Mouse (Mus musculus) intestine, postnatal 0 days (tissue): Measurements from ENCODE around the gene Zbtb7b. TPM values are rescaled to one million over a fixed set of nuclear protein-coding genes. Genes with fewer than 3 reads are reported as not detected.
"Not testable (repeated sequence)": the region's sequence is repeated elsewhere in the genome, so short reads cannot be mapped to it uniquely, and the experiment has no call there.

ENCODE experiments used
- ATAC-seq: fragments of 200-750 bp; cut with Nextera tagmentation; 2 replicates; pipeline ENCODE4 v1.8.0; 2017; ENCODE audit warnings: mild to moderate bottlenecking, moderate TSS enrichment, moderate library complexity
- H3K27ac ChIP-seq: fragments of 300-500 bp; sonication (generic); 2 replicates; pipeline ENCODE4 v1.5.1; 2014; ENCODE audit warnings: mild to moderate bottlenecking, low read depth, low read length, moderate library complexity
- H3K27me3 ChIP-seq: fragments of 300-500 bp; sonication (generic); replicated peaks from 2 replicates; pipeline ENCODE4 v1.6.1; 2014; ENCODE audit warnings: low read length, mixed read lengths; ENCODE audit not compliant: control insufficient read depth, insufficient read depth
- H3K36me3 ChIP-seq: fragments of 300-500 bp; sonication (generic); 2 replicates; pipeline ENCODE4 v1.6.1; 2014; ENCODE audit warnings: mild to moderate bottlenecking, moderate library complexity; ENCODE audit not compliant: control insufficient read depth, insufficient read depth
- H3K4me1 ChIP-seq: fragments of 300-500 bp; sonication (generic); replicated peaks from 2 replicates; pipeline ENCODE4 v1.6.1; 2014; ENCODE audit warnings: antibody characterized with exemption, low read length, mixed read lengths; ENCODE audit not compliant: control insufficient read depth, insufficient read depth
- H3K4me2 ChIP-seq: fragments of 300-500 bp; sonication (generic); replicated peaks from 2 replicates; pipeline ENCODE4 v1.6.1; 2014; ENCODE audit warnings: low read depth, mild to moderate bottlenecking, moderate library complexity
- H3K4me3 ChIP-seq: fragments of 300-500 bp; sonication (generic); 2 replicates; pipeline ENCODE4 v1.5.1; 2014; ENCODE audit warnings: low read depth, low read length
- H3K9ac ChIP-seq: fragments of 300-500 bp; sonication (generic); 2 replicates; pipeline ENCODE4 v1.6.1; 2014; ENCODE audit warnings: mild to moderate bottlenecking, low read depth, low read length
- H3K9me3 ChIP-seq: fragments of 300-500 bp; sonication (generic); 2 replicates; pipeline ENCODE4 v1.6.1; 2016; ENCODE audit warnings: mixed run types; ENCODE audit not compliant: control insufficient read depth
- CTCF ChIP-seq: sonication (generic); IDR thresholded peaks from 2 replicates; pipeline ENCODE4 v1.5.1; 2016; ENCODE audit warnings: low read depth, mild to moderate bottlenecking, control low read depth, antibody characterized with exemption, moderate library complexity
- WGBS: fragments of 180-500 bp; shearing (Covaris S2); extraction: QIAGEN DNeasy Blood & Tissue Kit; methylation state at CpG from one replicate; pipeline ENCODE4 v1.1.7; 2014; 5-methylcytosine and 5-hydroxymethylcytosine counted together
- polyA plus RNA-seq: library from polyadenylated mRNA; unstranded; fragments of >200 nt; fragmentation: Nextera tagmentation; extraction: Ambion mirVana; gene quantifications from 2 replicates; pipeline ENCODE4 v1.2.1, GENCODE M21; 2015

The Zbtb7b gene
- polyA plus RNA-seq, 1 experiment from 2014 or later: 14.3 TPM

DNA sequence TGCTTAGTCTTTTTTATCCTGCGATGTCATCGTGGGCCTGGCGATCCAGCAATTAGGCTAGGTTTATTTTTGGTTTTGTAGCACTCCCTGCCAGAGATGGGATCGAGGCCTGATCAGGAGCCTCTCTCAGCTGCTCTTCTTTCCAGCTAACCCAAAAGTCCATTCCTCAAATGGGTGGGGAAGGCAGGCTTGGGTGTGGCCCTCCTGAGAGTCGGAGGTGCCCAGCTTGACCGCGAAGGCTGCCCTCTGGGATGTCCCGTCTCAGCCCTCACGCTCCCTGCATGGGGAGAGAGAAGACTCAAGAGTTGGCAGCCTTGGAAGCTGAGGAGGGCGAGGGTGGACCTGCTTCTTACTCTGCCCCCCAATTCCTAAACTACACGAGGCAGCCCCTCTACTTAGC, 40.0 kb upstream of the Zbtb7b start:
- no peak overlapping the region for H3K9ac ChIP-seq
- H3K27ac ChIP-seq: no peak overlapping the region
- H3K4me1 ChIP-seq: 0 out of 2 replicates have a peak, but pooled peaks cover 7% of the 10 kb centered on the region
- peaks cover 23% of the 10 kb centered on the region for H3K36me3 ChIP-seq
- no peak for TF ChIP-seq CTCF
- no peaks in the 10 kb centered on the region for H3K27me3 ChIP-seq
- H3K4me3 ChIP-seq: no peak overlapping the region
- 75% methylated on average over 11 of the region's 11 CpGs for WGBS
- no peak overlapping the region for H3K4me2 ChIP-seq
- H3K9me3 ChIP-seq: no peaks in the 10 kb centered on the region
- ATAC-seq: no peak

GRCm38 (mm10) chr3:89432606-89433005, 38.0 kb upstream of the Zbtb7b start:
- no peak overlapping the region for H3K4me3 ChIP-seq
- H3K4me1 ChIP-seq: 0 out of 2 replicates have a peak, but pooled peaks cover 7% of the 10 kb centered on the region
- H3K27me3 ChIP-seq: no peaks in the 10 kb centered on the region
- no peak overlapping the region for H3K9ac ChIP-seq
- H3K27ac ChIP-seq: no peak overlapping the region
- ATAC-seq: no peak
- 95% methylated on average over 8 of the region's 8 CpGs for WGBS
- no peak overlapping the region for H3K4me2 ChIP-seq
- no peak for TF ChIP-seq CTCF
- H3K9me3 ChIP-seq: no peaks in the 10 kb centered on the region
- H3K36me3 ChIP-seq: peaks cover 27% of the 10 kb centered on the region

GRCm38 (mm10) chr3:89430171-89431159, 35.9 kb upstream of the Zbtb7b start, which contains the start of gene Pygo2:
TSS of gene Pygo2 (plus strand) at chr3:89430214.
- ATAC-seq: peak; percentile 97
- H3K27ac ChIP-seq: peak within 1 kb of the TSS; percentile 71
- H3K9me3 ChIP-seq: no peaks in the 10 kb centered on the region
- H3K36me3 ChIP-seq: peaks cover 42% of the 10 kb centered on the region
- H3K9ac ChIP-seq: peak within 1 kb of the TSS; percentile 91
- no peaks in the 10 kb centered on the region for H3K27me3 ChIP-seq
- TF ChIP-seq CTCF: no peak
- peak within 1 kb of the TSS; percentile 91 for H3K4me2 ChIP-seq
- H3K4me1 ChIP-seq: 0 out of 2 replicates have a peak, but pooled peaks cover 7% of the 10 kb centered on the region
- peak within 1 kb of the TSS; percentile 94 for H3K4me3 ChIP-seq
- 2% methylated on average over 65 of the region's 68 CpGs for WGBS

DNA sequence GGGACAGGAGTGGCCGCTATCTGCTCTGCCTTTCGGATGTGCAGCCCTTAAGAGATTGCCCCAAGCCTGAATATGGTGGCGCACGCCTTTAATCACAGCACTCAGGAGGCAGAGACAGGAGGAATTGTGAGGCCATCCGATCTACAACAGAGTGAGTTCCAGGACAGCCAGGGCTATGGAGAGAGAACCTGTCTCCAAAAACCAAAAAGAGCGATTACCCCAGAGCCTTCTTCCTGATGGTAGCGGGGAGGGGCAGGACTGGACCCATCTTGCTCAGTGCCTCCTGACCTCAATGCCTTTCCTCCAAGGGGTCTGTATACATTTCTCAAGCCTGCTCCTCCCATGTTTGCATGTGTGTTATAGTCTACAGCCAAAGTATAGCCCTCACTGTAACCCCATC, 34.4 kb upstream of the Zbtb7b start:
- not testable (repeated sequence) for H3K4me1 ChIP-seq, H3K27me3 ChIP-seq, H3K9me3 ChIP-seq, H3K4me2 ChIP-seq, H3K4me3 ChIP-seq, H3K27ac ChIP-seq, H3K9ac ChIP-seq, ATAC-seq
- 92% methylated on average over 7 of the region's 7 CpGs for WGBS
- H3K36me3 ChIP-seq: peaks cover 45% of the 10 kb centered on the region

- no peak for TF ChIP-seq CTCF
- H3K27me3 ChIP-seq: no peaks in the 10 kb centered on the region
- ATAC-seq: no peak
Measured at GRCm38 (mm10) chr3:89425876-89426275, 31.3 kb upstream of the Zbtb7b start.

GRCm38 (mm10) chr3:89425141-89425525, 30.6 kb upstream of the Zbtb7b start:
- Histone ChIP-seq H3K4me1 (peaks cover 9% of the 10 kb centered on the region), H3K27ac (no peak overlapping the region), H3K4me2 (no peak overlapping the region), H3K36me3 (peaks cover 40% of the 10 kb centered on the region), H3K9me3 (no peaks in the 10 kb centered on the region), H3K9ac (no peak overlapping the region), H3K27me3 (no peaks in the 10 kb centered on the region), H3K4me3 (no peak overlapping the region)
- WGBS: 64% methylated on average over 5 of the region's 5 CpGs
- ATAC-seq: no peak
- no peak for TF ChIP-seq CTCF

More at GRCm38 (mm10) chr3:89425876-89426275, 31.3 kb upstream of the Zbtb7b start:
- Histone ChIP-seq H3K4me1 (peaks cover 8% of the 10 kb centered on the region), H3K4me2 (no peak overlapping the region), H3K36me3 (peaks cover 40% of the 10 kb centered on the region), H3K4me3 (no peak overlapping the region), H3K9me3 (no peaks in the 10 kb centered on the region), H3K27ac (no peak overlapping the region), H3K9ac (no peak overlapping the region)
- 94% methylated on average over 4 of the region's 4 CpGs for WGBS
